In the genomic region with DNA sequence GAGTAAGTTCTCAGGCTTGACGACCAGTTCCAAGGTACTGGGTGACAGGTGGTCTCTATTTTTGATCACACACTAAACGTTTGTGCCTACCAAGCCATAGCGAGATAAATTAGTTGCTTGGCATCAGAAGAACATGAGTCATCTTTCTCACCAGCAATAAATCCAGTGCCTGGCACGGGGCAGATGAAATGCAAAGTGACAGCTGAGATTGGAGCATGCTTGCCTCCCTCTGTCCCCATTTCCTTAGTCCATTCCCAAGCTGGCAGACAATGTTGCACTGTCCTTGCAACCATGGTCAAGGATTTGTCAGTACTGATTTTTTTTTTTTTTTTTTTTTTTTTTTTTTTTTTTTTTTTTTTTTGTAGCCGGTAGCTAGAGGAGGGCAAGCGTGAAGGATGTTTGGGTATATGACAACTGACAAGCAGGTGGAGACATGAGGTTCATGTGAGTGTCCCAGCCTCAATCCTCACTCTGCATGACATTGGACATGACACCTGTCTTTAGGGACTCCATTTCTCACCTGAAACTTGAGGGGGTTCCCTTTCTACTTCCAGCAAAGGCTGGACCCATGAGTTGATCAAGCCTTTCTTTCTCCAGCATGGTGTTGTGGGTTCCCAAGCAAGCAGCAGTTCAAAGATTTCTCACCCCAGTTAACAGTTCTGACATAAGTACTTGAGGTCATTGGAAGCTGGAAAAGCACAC, we compare ENCODE assay signal across 8 mouse cellular contexts.
DNase-seq lines count a peak whose midpoint lies in the region; TF ChIP-seq lines count a peak whose summit lies in the region.
"Had no signal": no experiment of that assay in that cellular context is flagged by ENCODE, and none has a peak within 500 bp of the region (broad histone marks: within the 10 kb centered on the region; RNA-seq: fewer than 3 reads in every experiment).

No protein-coding gene starts in this region.

- peaks cover 86% of the 10 kb centered on the region for H3K27me3 ChIP-seq in CH12.LX (replicated peaks)
- no peaks in the 10 kb centered on the region for H3K27me3 ChIP-seq in limb, embryonic 10.5 days (ENCODE audit: low read depth, poor library complexity, severe bottlenecking)

- in situ Hi-C loops in CH12.LX (cut with MboI; ENCODE audit: low pct_ligation_motif_present, low pct_unique_long_range_greater_than_20kb, low sequenced_read_pairs), result no loop called here

- H3K4me1 ChIP-seq in CH12.LX (ENCODE audit: control insufficient read depth in 1 of 2, insufficient read depth in 2 of 2), result peaks cover 0 to 10% of the 10 kb centered on the region in 2 experiments; a peak in 3 of 4 replicates
- H3K4me1 ChIP-seq in limb, embryonic 10.5 days, result peaks cover 35% of the 10 kb centered on the region

- no peaks in the 10 kb centered on the region for H3K79me2 ChIP-seq in CH12.LX (replicated peaks; ENCODE audit: control insufficient read depth, extremely low read depth, insufficient read depth, poor library complexity, severe bottlenecking)

- TF ChIP-seq CTCF in CH12.LX (conservative IDR thresholded peaks at IDR 0.05 in 1 of 2, IDR thresholded peaks at IDR 0.05 in 1 of 2; ENCODE audit: low read depth in 2 of 2, low read length in 2 of 2), result no peak

- H3K9me3 ChIP-seq in CH12.LX (replicated peaks; ENCODE audit: low read length), result no peaks in the 10 kb centered on the region
- H3K9me3 ChIP-seq in limb, embryonic 10.5 days (replicated peaks), result no peaks in the 10 kb centered on the region

- H3K4me2 ChIP-seq in CH12.LX (ENCODE audit: insufficient read depth, low read depth, poor library complexity, severe bottlenecking), result no peak overlapping the region

- 83% methylated on average over 6 of the region's 6 CpGs for WGBS in limb, embryonic 10.5 days

- dilution Hi-C loops in CH12.LX (cut with MboI; ENCODE audit: extremely low pct_ligation_motif_present, extremely low pct_unique_long_range_greater_than_20kb, low sequenced_read_pairs), result no loop called here

- no peak for DNase-seq in CH12.LX (ENCODE audit: extremely low read depth)
- peak; percentile 88 to 93 for DNase-seq in adrenal gland, adult (ENCODE audit: inconsistent age in 2 of 2, low spot score in 1 of 2)
- peak; percentile 97 for DNase-seq in cerebellum, adult 9-11 months
- peak; percentile 10 to 15 for DNase-seq in left cerebral cortex, adult 18-20 months (ENCODE audit: low spot score in 2 of 2)
- DNase-seq in limb, embryonic 10.5 days (ENCODE audit: low spot score), result no peak
- DNase-seq in urinary bladder, postnatal 10 days (ENCODE audit: low spot score), result no peak
- no peak for DNase-seq in embryo, embryonic 10.5 days (ENCODE audit: low spot score)
- DNase-seq: embryo, embryonic 11 days had no signal

- TF ChIP-seq POLR2A in CH12.LX (IDR thresholded peaks at IDR 0.05; ENCODE audit: low read depth, low read length), result no peak

- H3K27ac ChIP-seq in CH12.LX (ENCODE audit: insufficient read depth, low read depth), result no peak overlapping the region
- H3K27ac ChIP-seq in limb, embryonic 10.5 days, result no peak overlapping the region

- H3K36me3 ChIP-seq in CH12.LX (replicated peaks in 1 of 2; ENCODE audit: control insufficient read depth in 1 of 2, insufficient read depth in 1 of 2, low read length in 1 of 2), result no peaks in the 10 kb centered on the region
- no peaks in the 10 kb centered on the region for H3K36me3 ChIP-seq in limb, embryonic 10.5 days

- no peak for TF ChIP-seq EP300 in CH12.LX (IDR thresholded peaks at IDR 0.05; ENCODE audit: low read length)

- TF ChIP-seq RAD21 in CH12.LX (IDR thresholded peaks at IDR 0.05; ENCODE audit: low read depth, low read length), result no peak

- no peak overlapping the region for H3K4me3 ChIP-seq in CH12.LX (replicated peaks in 1 of 3; ENCODE audit: low read depth in 2 of 3, low read length in 2 of 3, poor library complexity in 1 of 3)
- H3K4me3 ChIP-seq in limb, embryonic 10.5 days, result no peak overlapping the region

- H3K9ac ChIP-seq in CH12.LX (ENCODE audit: insufficient read depth, low read depth), result no peak overlapping the region

TF ChIP-seq in CH12.LX, 34 proteins besides CTCF, POLR2A, EP300 and RAD21:
- TF ChIP-seq E2F4 (IDR thresholded peaks at IDR 0.05; ENCODE audit: insufficient replicate concordance, low read depth, low read length) (no peak), PAX5 (IDR thresholded peaks at IDR 0.05; ENCODE audit: low read length) (no peak), ZNF384 (IDR thresholded peaks at IDR 0.05; ENCODE audit: low read depth, low read length) (peak; percentile 79)

Comparison
In these comparisons a context has a peak if more than half of its experiments do, and no peak if none do; other contexts are left out.
1. DNase-seq: peak in adrenal gland, adult (2 of 2), cerebellum, adult 9-11 months (single experiment) and left cerebral cortex, adult 18-20 months (2 of 2); none in CH12.LX (single experiment), limb, embryonic 10.5 days (single experiment), urinary bladder, postnatal 10 days (single experiment) and embryo, embryonic 10.5 days (single experiment).